Mouse (Mus musculus) ES-Bruce4 (cell line): ENCODE results near the gene Cenph. TPM values are rescaled to one million over a fixed set of nuclear protein-coding genes. Genes with fewer than 3 reads are reported as not detected.
"Not testable (repeated sequence)": the region's sequence is repeated elsewhere in the genome, so short reads cannot be mapped to it uniquely, and the experiment has no call there.

Experiments used
- H3K27ac ChIP-seq: 2 replicates; pipeline ENCODE4 v1.5.1; 2012; ENCODE audit warnings: low read length, inconsistent platforms; ENCODE audit not compliant: insufficient read depth
- H3K27me3 ChIP-seq: 2 replicates; pipeline ENCODE4 v1.6.1; 2012; ENCODE audit warnings: mild to moderate bottlenecking, low read length, inconsistent platforms; ENCODE audit not compliant: control insufficient read depth, poor library complexity, insufficient read depth, severe bottlenecking
- H3K36me3 ChIP-seq: 2 replicates; pipeline ENCODE4 v1.6.1; 2012; ENCODE audit warnings: inconsistent platforms, mild to moderate bottlenecking, low read length, moderate library complexity; ENCODE audit not compliant: control insufficient read depth, poor library complexity, insufficient read depth, severe bottlenecking
- H3K4me1 ChIP-seq: one replicate; pipeline ENCODE4 v1.8.1; 2011; ENCODE audit warnings: low read length; ENCODE audit not compliant: control insufficient read depth, insufficient read depth
- H3K4me3 ChIP-seq: 2 replicates; pipeline ENCODE4 v1.5.1; 2011; ENCODE audit warnings: low read depth, mild to moderate bottlenecking, low read length
- H3K9ac ChIP-seq: 2 replicates; pipeline ENCODE4 v1.6.1; 2012; ENCODE audit warnings: low read depth, mild to moderate bottlenecking, inconsistent platforms; ENCODE audit not compliant: poor library complexity, severe bottlenecking
- H3K9me3 ChIP-seq: replicated peaks from 2 replicates; pipeline ENCODE4 v1.6.1; 2012; ENCODE audit warnings: mild to moderate bottlenecking, low read length, inconsistent platforms; ENCODE audit not compliant: control insufficient read depth, poor library complexity, insufficient read depth, severe bottlenecking
- CTCF ChIP-seq: IDR thresholded peaks from one replicate; pipeline ENCODE4 v1.8.1; 2011; ENCODE audit warnings: low read depth, low read length
- EP300 ChIP-seq: IDR thresholded peaks from 2 replicates; pipeline ENCODE4 v1.6.1; 2011; ENCODE audit warnings: low read depth, low read length; ENCODE audit not compliant: insufficient read depth
- POLR2A ChIP-seq: IDR thresholded peaks from one replicate; pipeline ENCODE4 v1.8.1; 2011; ENCODE audit warnings: low read length; ENCODE audit not compliant: insufficient read depth
- polyA plus RNA-seq: library from polyadenylated mRNA; stranded (reverse); fragments of >200 nt; gene quantifications from 2 replicates; pipeline ENCODE4 v1.2.4, GENCODE M21; 2011; ENCODE audit warnings: low read depth; ENCODE audit not compliant: missing spikeins, insufficient read depth, insufficient read length

Cenph gene
- polyA plus RNA-seq, 1 experiment: 58.8 TPM

DNA sequence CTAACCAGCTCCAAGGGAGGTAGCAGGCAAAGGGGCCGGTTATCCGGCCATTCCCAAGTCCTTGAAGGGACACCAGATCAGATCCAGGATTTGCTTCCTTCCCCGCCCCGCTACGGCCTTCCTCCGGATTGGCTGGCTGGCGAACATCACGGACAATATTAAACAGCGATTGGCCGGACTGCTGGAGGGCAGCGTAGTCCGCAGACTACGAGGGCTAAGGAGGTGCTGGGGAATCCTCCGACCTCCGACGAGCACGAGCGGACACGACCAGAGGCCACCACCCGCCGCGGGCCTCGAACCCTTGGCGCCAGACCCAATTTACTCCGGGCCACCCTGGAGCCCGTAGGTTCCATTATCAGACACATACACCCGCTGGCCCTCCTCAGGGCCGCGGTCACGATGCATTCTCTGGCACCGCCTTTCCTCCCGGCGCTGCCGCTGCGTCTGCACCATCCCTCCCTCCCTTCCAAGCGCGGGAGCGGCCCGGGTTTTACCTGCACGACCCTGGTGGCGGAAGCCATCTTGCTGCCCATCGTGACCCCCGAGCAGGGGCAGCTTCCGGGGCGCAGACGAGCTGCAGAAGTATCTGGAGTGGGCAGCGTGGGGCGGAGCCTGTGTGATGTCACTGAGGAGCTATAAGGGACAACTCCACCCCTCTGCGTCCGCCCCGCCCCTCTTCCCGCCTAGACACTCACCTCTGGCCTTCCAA is 31.5 kb downstream of the Cenph start, which contains the start of gene Mrps36:
Gene Mrps36 (minus strand): TSS at position 624 of the 709 bp plus-strand sequence.
- H3K4me3 ChIP-seq: peak within 1 kb of the TSS; percentile 76
- TF ChIP-seq EP300: no peak
- no peak for TF ChIP-seq CTCF
- peak; percentile 45 for TF ChIP-seq POLR2A
- peaks cover 2% of the 10 kb centered on the region for H3K4me1 ChIP-seq
- no peaks in the 10 kb centered on the region for H3K36me3 ChIP-seq
- H3K9ac ChIP-seq: peak within 1 kb of the TSS; percentile 77
- no peaks in the 10 kb centered on the region for H3K9me3 ChIP-seq
- no peaks in the 10 kb centered on the region for H3K27me3 ChIP-seq
- peak within 1 kb of the TSS; percentile 69 for H3K27ac ChIP-seq

DNA sequence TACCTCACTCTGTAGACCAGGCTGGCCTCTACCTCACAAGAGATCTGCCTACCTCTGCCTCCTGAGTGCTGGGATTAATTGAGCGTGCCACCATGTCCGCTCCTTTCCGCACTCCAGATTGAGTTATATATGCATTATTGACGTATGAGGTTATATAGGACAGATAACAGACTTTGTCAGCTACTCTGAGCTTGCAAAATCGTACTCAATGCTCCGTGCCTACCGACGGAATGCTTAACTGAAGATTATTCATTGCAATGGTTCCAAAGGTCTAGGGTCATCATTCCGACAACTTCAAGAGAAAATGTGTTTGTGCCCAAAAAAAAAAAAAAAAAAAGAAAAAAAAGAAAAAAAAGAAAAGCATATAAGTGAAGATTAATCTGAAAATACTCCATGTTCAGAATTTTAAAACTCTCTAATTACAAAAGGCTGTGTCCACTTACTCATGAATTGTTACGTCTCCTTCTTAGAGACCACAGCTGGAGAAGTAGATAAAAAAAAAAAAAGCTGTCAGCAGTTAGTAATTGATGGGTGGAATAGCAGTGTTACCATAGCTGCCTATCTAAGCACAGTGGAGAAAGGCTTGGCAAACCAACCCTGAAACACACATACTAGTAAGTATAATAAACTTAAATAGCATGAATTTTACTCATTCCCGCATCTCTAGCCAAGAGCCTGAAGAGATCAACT is 32.2 kb downstream of the Cenph start:
- Histone ChIP-seq H3K4me1 (peaks cover 2% of the 10 kb centered on the region), H3K27me3 (no peaks in the 10 kb centered on the region), H3K4me3 (peak overlapping the region; percentile 76), H3K36me3 (no peaks in the 10 kb centered on the region), H3K27ac (no peak overlapping the region), H3K9me3 (no peaks in the 10 kb centered on the region), H3K9ac (peak overlapping the region; percentile 77)
- TF ChIP-seq CTCF: no peak
- TF ChIP-seq POLR2A: no peak
- TF ChIP-seq EP300: no peak

DNA sequence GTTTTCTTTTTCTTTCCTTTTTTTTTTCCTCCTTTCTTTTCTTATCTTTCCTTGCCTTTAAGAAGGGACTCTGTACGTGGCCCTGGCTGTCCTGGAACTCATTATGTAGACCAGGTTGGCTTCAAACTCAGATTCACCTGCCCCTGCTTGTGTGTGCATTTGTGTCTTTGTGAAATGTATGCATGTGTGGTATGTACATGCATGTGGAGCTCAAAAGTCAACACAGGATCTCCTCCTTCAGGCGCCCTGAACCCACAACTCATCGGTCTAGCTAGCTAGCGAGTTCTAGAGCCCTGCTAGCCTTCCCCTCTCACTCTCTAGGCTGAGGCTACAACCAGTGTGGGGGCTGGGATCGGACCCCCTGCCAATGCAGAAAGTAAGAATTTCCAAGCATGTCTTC is 32.9 kb downstream of the Cenph start:
- H3K27me3 ChIP-seq: no peaks in the 10 kb centered on the region
- H3K4me1 ChIP-seq: peaks cover 2% of the 10 kb centered on the region
- no peaks in the 10 kb centered on the region for H3K9me3 ChIP-seq
- H3K27ac ChIP-seq: no peak overlapping the region
- TF ChIP-seq EP300: no peak
- no peak for TF ChIP-seq CTCF
- no peak for TF ChIP-seq POLR2A
- H3K9ac ChIP-seq: no peak overlapping the region
- no peak overlapping the region for H3K4me3 ChIP-seq
- H3K36me3 ChIP-seq: peaks cover 3% of the 10 kb centered on the region; the same call in 1 of the 2 replicates

DNA sequence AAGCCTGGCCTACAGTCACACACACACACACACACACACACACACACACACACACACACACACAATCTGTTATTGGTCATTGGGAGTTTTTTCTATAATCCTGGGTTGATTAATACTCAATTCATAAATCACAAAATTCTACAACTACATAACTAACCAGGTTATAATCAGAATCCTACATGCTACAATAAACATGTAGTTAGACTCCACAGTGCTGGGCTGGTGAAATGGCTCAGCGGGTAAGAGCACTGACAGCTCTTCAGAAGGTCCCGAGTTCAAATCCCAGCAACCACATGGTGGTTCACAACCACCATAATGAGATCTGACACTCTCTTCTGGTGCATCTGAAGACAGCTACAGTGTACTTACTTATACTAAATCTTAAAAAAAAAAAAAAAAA is 42.9 kb downstream of the Cenph start:
- Histone ChIP-seq H3K4me1 (peaks cover 3% of the 10 kb centered on the region), H3K9me3 (no peaks in the 10 kb centered on the region), H3K36me3 (peaks cover 14% of the 10 kb centered on the region), H3K9ac (no peak overlapping the region), H3K27ac (no peak overlapping the region), H3K27me3 (no peaks in the 10 kb centered on the region), H3K4me3 (no peak overlapping the region)
- TF ChIP-seq CTCF: no peak
- no peak for TF ChIP-seq POLR2A
- TF ChIP-seq EP300: no peak

DNA sequence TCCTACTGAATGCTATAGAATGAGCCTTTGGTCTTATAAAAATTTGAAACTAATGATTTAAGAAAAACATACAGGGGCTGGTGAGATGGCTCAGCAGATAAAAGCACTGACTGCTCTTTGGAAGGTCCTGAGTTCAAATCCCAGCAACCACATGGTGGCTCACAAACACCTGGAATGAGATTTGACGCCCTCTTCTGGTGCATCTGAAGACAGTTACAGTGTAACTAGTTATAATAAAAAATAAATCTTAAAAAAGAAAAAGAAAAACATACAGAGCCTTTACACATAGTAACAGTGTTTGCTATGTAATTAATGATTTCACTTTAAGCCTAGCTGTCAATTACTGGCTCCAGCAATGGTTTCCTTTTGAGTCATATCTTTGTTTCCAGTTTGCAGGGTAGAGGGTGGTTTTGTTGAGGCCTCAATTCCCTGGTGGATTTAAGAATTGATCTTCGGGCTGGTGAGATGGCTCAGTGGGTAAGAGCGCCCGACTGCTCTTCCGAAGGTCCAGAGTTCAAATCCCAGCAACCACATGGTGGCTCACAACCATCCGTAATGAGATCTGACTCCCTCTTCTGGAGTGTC is 44.1 kb downstream of the Cenph start:
- not testable (repeated sequence) for H3K9ac ChIP-seq, H3K27me3 ChIP-seq, H3K4me3 ChIP-seq, H3K27ac ChIP-seq, H3K4me1 ChIP-seq, H3K9me3 ChIP-seq
- H3K36me3 ChIP-seq: peaks cover 18% of the 10 kb centered on the region

DNA sequence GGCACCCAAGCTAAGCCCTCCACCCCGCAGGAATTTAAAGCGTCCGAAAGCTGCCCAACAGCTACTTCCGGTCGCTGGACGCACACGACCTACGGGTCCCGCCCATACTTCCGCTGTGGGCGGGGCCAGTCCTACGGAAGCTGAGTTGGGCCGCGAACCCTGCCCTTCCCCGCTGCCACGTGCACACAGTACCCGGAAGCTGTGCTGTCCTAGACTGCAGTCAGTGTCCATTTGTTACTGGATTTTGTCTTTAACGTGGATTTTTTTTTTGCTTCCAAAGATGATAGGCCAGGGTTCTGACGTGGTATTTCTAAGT is 44.9 kb downstream of the Cenph start, which contains the start of gene Cdk7:
Gene Cdk7 (minus strand): TSS at position 79 of the 316 bp plus-strand sequence.
- TF ChIP-seq EP300: peak; percentile 81; the same call in 1 of the 2 replicates
- TF ChIP-seq POLR2A: no peak
- no peak for TF ChIP-seq CTCF
- Histone ChIP-seq H3K27ac (peak within 1 kb of the TSS; percentile 64), H3K36me3 (peaks cover 18% of the 10 kb centered on the region), H3K4me1 (peaks cover 3% of the 10 kb centered on the region), H3K27me3 (no peaks in the 10 kb centered on the region), H3K4me3 (peak within 1 kb of the TSS; percentile 100), H3K9me3 (no peaks in the 10 kb centered on the region), H3K9ac (peak within 1 kb of the TSS; percentile 91)
